Mouse (Mus musculus) limb, embryonic 14.5 days (tissue): ENCODE results near the gene Spen. TPM values are rescaled to one million over a fixed set of nuclear protein-coding genes. Genes with fewer than 3 reads are reported as not detected.

Experiments
- ATAC-seq: fragments of 200-750 bp; cut with Nextera tagmentation; 2 replicates; pipeline ENCODE4 v1.8.0; 2017; ENCODE audit warnings: low read depth, moderate number of reproducible peaks, moderate TSS enrichment; ENCODE audit not compliant: low FRiP score
- DNase-seq: peaks from one replicate; pipeline ENCODE4 v3.0.0-alpha.2; 2015; ENCODE audit warnings: low spot score
- H3K27ac ChIP-seq: fragments of 300-500 bp; sonication (generic); replicated peaks from 2 replicates; pipeline ENCODE4 v1.5.1; 2014; ENCODE audit warnings: low read depth, mild to moderate bottlenecking, low read length, moderate library complexity, mixed read lengths
- H3K27me3 ChIP-seq: fragments of 300-500 bp; sonication (generic); 2 replicates; pipeline ENCODE4 v1.6.1; 2014; ENCODE audit warnings: low read length, mixed read lengths; ENCODE audit not compliant: control insufficient read depth, insufficient read depth
- H3K36me3 ChIP-seq: fragments of 300-500 bp; sonication (generic); 2 replicates; pipeline ENCODE4 v1.6.1; 2014; ENCODE audit warnings: mild to moderate bottlenecking, low read length, moderate library complexity, mixed read lengths; ENCODE audit not compliant: control insufficient read depth, insufficient read depth
- H3K4me1 ChIP-seq: fragments of 300-500 bp; sonication (generic); 2 replicates; pipeline ENCODE4 v1.6.1; 2014; ENCODE audit warnings: antibody characterized with exemption, low read length, mixed read lengths; ENCODE audit not compliant: control insufficient read depth, insufficient read depth
- H3K4me2 ChIP-seq: fragments of 300-500 bp; sonication (generic); replicated peaks from 2 replicates; pipeline ENCODE4 v1.6.1; 2014; ENCODE audit warnings: low read depth, mild to moderate bottlenecking, low read length, moderate library complexity; ENCODE audit not compliant: severe bottlenecking
- H3K4me3 ChIP-seq: fragments of 300-500 bp; sonication (generic); replicated peaks from 2 replicates; pipeline ENCODE4 v1.5.1; 2014; ENCODE audit warnings: low read length
- H3K9ac ChIP-seq: fragments of 300-500 bp; sonication (generic); 2 replicates; pipeline ENCODE4 v1.6.1; 2014; ENCODE audit warnings: mild to moderate bottlenecking, low read depth, low read length, moderate library complexity; ENCODE audit not compliant: severe bottlenecking
- H3K9me3 ChIP-seq: fragments of 300-500 bp; sonication (generic); 2 replicates; pipeline ENCODE4 v1.6.1; 2016; ENCODE audit warnings: low read length; ENCODE audit not compliant: control insufficient read depth
- POLR2A ChIP-seq: fragments of 200-500 bp; IDR thresholded peaks from 2 replicates; pipeline ENCODE4 v1.8.0; 2012; ENCODE audit warnings: inconsistent platforms, mild to moderate bottlenecking, moderate library complexity, borderline replicate concordance; ENCODE audit not compliant: insufficient read depth, insufficient read length; ENCODE audit errors: extremely low read depth
- WGBS: fragments of 180-500 bp; shearing (Covaris S2); extraction: QIAGEN DNeasy Blood & Tissue Kit; methylation state at CpG from one replicate; pipeline ENCODE4 v1.1.7; 2014; 5-methylcytosine and 5-hydroxymethylcytosine counted together
- polyA plus RNA-seq, 2 experiments: library from polyadenylated mRNA; depleted of rRNA in 1 of 2; stranded (reverse) in 1 of 2; unstranded in 1 of 2; fragments of >200 nt; fragmentation: Nextera tagmentation in 1 of 2; extraction: Ambion mirVana in 1 of 2; gene quantifications; 2 replicates each; pipeline versions ENCODE4 v1.2.1 to v1.2.3; 2012 to 2014

Gene Spen
- polyA plus RNA-seq, 2 experiments, result 13.1 to 15.9 TPM

DNA sequence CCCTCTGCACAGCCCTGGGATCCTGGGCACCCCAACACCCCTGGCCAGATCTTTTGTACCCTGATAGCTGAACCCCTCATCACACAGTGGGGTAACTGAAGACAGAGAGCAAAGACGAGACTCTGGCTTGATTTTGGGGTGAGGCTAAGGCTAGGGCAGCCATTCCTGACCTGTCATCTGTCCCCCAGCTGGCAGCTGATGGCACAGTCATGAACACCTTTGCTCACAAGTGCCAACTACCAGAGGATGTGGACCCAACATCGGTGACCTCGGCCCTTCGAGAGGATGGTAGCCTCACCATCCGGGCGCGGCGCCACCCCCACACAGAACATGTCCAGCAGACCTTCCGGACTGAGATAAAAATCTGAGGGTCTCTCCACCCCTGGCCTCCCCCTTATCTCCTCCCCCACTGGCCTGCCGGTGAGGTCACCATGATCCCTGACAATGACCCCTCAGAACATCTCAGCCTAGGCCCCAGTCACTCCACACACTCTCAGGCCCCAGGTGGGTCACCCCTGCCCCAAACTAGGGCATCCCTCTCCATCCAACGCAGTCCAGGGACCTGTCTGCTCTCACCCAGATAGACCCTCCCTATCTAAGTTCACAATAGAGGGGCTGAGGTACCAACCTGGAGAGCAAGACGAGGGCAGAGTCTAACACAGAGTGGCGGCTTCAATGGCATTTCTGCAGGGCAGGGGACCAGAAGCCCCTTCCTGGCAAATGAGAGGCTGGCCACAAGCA, 114.5 kb downstream of the Spen start:
- DNase-seq (no peak), ATAC-seq (no peak)
- Histone ChIP-seq H3K4me2 (no peak overlapping the region), H3K4me1 (peaks cover 20% of the 10 kb centered on the region), H3K36me3 (no peaks in the 10 kb centered on the region), H3K27ac (no peak overlapping the region), H3K9me3 (no peaks in the 10 kb centered on the region), H3K27me3 (no peaks in the 10 kb centered on the region), H3K4me3 (no peak overlapping the region), H3K9ac (no peak overlapping the region)
- TF ChIP-seq POLR2A, result no peak
- WGBS, result 88% methylated on average over 13 of the region's 13 CpGs

DNA sequence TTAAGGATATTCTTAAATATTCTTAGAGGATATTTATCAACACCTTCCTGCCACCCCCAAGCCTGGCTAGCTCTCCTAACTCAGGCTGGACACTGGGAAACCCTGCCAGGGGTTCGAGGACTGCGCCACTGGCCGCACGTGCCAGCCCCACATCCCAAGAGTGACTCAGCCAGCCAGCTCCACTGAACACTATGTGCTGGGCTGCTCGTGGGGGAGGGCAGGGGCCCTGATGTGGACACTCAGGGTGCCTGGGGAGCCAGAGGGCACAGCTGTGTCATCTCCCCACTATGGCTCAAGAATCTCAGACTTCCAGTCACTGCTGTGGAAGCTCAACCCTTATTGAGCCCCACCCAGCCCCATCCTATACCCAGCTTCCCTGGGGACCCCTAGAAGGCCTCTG, 115.1 kb downstream of the Spen start:
- ATAC-seq (no peak), DNase-seq (no peak)
- no peak for TF ChIP-seq POLR2A
- H3K4me3 ChIP-seq, result no peak overlapping the region
- peaks cover 20% of the 10 kb centered on the region for H3K4me1 ChIP-seq
- H3K9ac ChIP-seq, result no peak overlapping the region
- no peak overlapping the region for H3K27ac ChIP-seq
- H3K36me3 ChIP-seq, result no peaks in the 10 kb centered on the region
- WGBS, result 74% methylated on average over 5 of the region's 5 CpGs
- no peaks in the 10 kb centered on the region for H3K27me3 ChIP-seq
- H3K4me2 ChIP-seq, result no peak overlapping the region
- H3K9me3 ChIP-seq, result no peaks in the 10 kb centered on the region

DNA sequence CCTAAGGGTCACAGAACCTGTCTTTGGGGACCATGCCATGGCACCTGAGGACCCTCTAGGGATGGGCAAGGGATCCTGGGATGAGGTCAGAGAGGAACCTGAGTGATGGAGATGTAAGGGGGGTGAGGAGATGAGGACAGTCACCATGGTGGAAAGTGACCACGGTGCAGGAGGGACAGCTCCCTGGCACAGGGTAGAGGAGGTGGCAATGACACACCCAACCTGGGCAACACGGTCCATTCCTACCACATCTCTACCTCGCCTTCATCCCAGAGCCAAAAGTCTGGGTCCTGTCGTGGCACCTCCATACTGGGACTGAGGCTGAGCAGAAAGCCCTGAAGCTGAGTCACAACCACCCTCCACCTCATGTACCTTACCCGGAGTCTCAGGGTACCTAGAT, 115.6 kb downstream of the Spen start:
- no peaks in the 10 kb centered on the region for H3K27me3 ChIP-seq
- H3K4me1 ChIP-seq, result peaks cover 20% of the 10 kb centered on the region
- no peaks in the 10 kb centered on the region for H3K9me3 ChIP-seq
- H3K9ac ChIP-seq, result no peak overlapping the region
- H3K4me3 ChIP-seq, result no peak overlapping the region
- WGBS, result 89% methylated on average over 5 of the region's 5 CpGs
- no peak for DNase-seq
- no peaks in the 10 kb centered on the region for H3K36me3 ChIP-seq
- TF ChIP-seq POLR2A, result no peak
- H3K4me2 ChIP-seq, result no peak overlapping the region
- ATAC-seq, result no peak
- no peak overlapping the region for H3K27ac ChIP-seq

DNA sequence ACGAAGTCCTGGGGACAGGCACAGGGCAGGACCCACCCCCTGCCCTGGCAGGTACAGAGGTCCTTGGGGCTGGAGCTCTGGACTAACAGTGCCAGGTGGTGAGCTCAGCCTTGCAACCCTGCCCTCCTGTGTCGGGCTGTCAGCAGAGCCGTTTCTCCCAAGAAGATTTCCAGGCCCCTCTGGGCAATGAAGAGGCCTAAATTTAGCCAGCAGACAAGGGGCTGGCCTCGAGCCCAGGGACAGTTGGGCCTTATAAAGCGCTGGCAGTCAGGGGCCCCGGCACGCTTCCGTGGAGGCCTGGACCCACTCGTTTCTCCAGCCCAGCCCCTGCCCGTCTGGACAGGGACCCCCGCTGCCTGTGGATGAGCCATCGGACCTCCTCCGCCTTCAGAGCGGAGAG, 117.0 kb downstream of the Spen start:
- TF ChIP-seq POLR2A, result no peak
- H3K9ac ChIP-seq, result peak overlapping the region; percentile 25; the same call in 1 of the 2 replicates
- H3K27me3 ChIP-seq, result no peaks in the 10 kb centered on the region
- H3K4me3 ChIP-seq, result no peak overlapping the region
- H3K4me1 ChIP-seq, result peaks cover 19% of the 10 kb centered on the region
- ATAC-seq (no peak), DNase-seq (no peak)
- no peaks in the 10 kb centered on the region for H3K9me3 ChIP-seq
- no peak overlapping the region for H3K27ac ChIP-seq
- WGBS, result 53% methylated on average over 14 of the region's 14 CpGs
- H3K4me2 ChIP-seq, result no peak overlapping the region
- H3K36me3 ChIP-seq, result no peaks in the 10 kb centered on the region

DNA sequence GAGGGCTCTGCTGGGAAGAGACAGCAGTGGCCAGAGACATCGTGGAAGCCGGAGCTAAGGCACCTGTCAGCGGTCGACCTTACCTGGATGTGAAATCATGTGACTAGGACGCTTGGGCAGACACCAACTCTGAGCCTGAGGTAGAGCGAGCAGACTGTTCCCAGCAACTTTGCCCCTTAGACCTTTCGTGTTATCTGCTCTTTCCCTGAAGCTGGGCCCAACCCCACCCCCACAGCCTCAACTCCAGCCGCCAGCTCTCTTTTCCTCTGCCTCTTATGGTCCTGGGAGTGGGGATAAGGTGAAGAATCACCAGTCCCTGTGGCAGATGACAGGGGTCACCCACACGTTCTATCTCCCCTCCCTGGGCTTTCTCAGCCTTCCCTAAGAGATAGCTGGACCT, 117.5 kb downstream of the Spen start:
- WGBS, result 41% methylated on average over 9 of the region's 9 CpGs
- ATAC-seq, result no peak
- no peak for DNase-seq

More for the DNA sequence above, 117.5 kb downstream of the Spen start:
- Histone ChIP-seq H3K4me3 (no peak overlapping the region), H3K36me3 (no peaks in the 10 kb centered on the region), H3K4me2 (no peak overlapping the region), H3K9me3 (no peaks in the 10 kb centered on the region), H3K4me1 (peaks cover 14% of the 10 kb centered on the region), H3K27me3 (no peaks in the 10 kb centered on the region), H3K27ac (no peak overlapping the region), H3K9ac (no peak overlapping the region)
- no peak for TF ChIP-seq POLR2A
